ENCODE assay signal across 1 mouse cellular context in the genomic region with DNA sequence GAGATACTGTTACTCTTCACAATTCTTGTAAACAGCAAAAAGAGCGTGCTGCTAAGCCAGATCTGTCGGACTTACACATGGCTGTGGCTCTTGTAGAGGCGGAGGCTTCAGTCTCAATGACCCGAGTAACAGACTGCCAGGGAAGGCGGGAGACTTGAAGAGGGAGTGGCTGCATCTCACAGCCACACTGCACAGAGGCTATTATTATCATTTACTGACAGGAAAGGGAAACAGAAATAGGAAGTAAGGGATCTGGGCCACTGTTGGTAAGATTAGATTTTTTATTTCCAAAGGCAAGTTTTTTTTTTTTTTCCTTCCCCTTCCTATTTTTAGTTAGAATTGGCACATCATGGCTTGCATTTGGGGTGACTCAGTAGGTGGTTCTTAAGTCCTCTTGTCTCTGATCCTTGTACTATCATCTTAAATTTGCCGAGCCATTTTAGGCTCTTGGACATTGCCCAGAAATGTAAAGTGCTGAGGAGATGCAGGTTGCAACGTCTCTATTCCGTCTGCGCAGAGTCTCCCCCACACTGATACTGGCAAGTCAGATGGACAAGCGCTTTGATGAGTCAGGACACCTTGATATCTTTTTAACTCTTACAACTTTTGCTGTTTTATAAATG.
TF ChIP-seq lines count a peak whose summit lies in the region.

No protein-coding gene starts in this region.

TF ChIP-seq in MEL, 35 proteins besides CTCF, POLR2A, EP300 and RAD21 (continued from another document):
- TF ChIP-seq CHD1 (IDR thresholded peaks at IDR 0.05; ENCODE audit: low read depth, low read length) (no peak), KAT2A (conservative IDR thresholded peaks at IDR 0.05; ENCODE audit: low read depth, low read length) (no peak), HCFC1 (IDR thresholded peaks at IDR 0.05; ENCODE audit: low read depth, low read length) (no peak), ZKSCAN1 (IDR thresholded peaks at IDR 0.05; ENCODE audit: low read depth, low read length) (no peak), GABPA (IDR thresholded peaks at IDR 0.05; ENCODE audit: low read depth, low read length) (no peak), MXI1 (IDR thresholded peaks at IDR 0.05; ENCODE audit: low read depth, low read length) (peak; percentile 50), GATA1 (IDR thresholded peaks at IDR 0.05; ENCODE audit: low read depth, low read length) (peak; percentile 77), ZMIZ1 (IDR thresholded peaks at IDR 0.05; ENCODE audit: low read depth, low read length) (no peak), SIN3A (IDR thresholded peaks at IDR 0.05; ENCODE audit: low read length) (peak; percentile 54; the same call in 1 of the 2 replicates), MYC (IDR thresholded peaks at IDR 0.05; ENCODE audit: low read depth, low read length) (peak; percentile 40; the same call in 1 of the 2 replicates), SMC3 (IDR thresholded peaks at IDR 0.05; ENCODE audit: low read depth, low read length) (peak; percentile 12; the same call in 1 of the 2 replicates), TCF12 (IDR thresholded peaks at IDR 0.05; ENCODE audit: low read depth, low read length) (peak; percentile 68), MAZ (IDR thresholded peaks at IDR 0.05; ENCODE audit: low read depth, low read length) (no peak), JUND (IDR thresholded peaks at IDR 0.05; ENCODE audit: low read depth, low read length) (no peak), NELFE (IDR thresholded peaks at IDR 0.05; ENCODE audit: low read depth, low read length) (peak; percentile 45; the same call in 1 of the 2 replicates), NRF1 (IDR thresholded peaks at IDR 0.05; ENCODE audit: insufficient read depth, low read depth, low read length, poor library complexity, severe bottlenecking) (no peak), POLR2AphosphoS5 (IDR thresholded peaks at IDR 0.05; ENCODE audit: borderline replicate concordance, low read depth, low read length) (no peak), MYB (IDR thresholded peaks at IDR 0.05; ENCODE audit: low read depth, low read length) (no peak), UBTF (IDR thresholded peaks at IDR 0.05; ENCODE audit: borderline replicate concordance, insufficient read depth, low read depth, low read length) (no peak), MEF2A (IDR thresholded peaks at IDR 0.05; ENCODE audit: extremely low read depth, insufficient replicate concordance, low read depth, low read length, poor library complexity, severe bottlenecking) (peak; percentile 91; the same call in 1 of the 2 replicates), TBP (IDR thresholded peaks at IDR 0.05; ENCODE audit: low read depth, low read length) (peak; percentile 65; the same call in 1 of the 2 replicates), ELF1 (IDR thresholded peaks at IDR 0.05; ENCODE audit: low read depth, low read length) (peak; percentile 43; the same call in 1 of the 2 replicates), USF1 (IDR thresholded peaks at IDR 0.05; ENCODE audit: low read depth, low read length) (no peak), POLR2AphosphoS2 (IDR thresholded peaks at IDR 0.05; ENCODE audit: low read length) (no peak)
TF ChIP-seq in MEL: peak in this region for 16.
